Mouse (Mus musculus) C2C12 (cell line): ENCODE measurements around the gene Dus4l. TPM values are rescaled to one million over a fixed set of nuclear protein-coding genes. Genes with fewer than 3 reads are reported as not detected.
A peak's percentile ranks its signal among the peaks of the same experiment; 100 is the strongest.

Experiments
- H3K27me3 ChIP-seq: one replicate; pipeline ENCODE4 v1.6.1; 2011; ENCODE audit not compliant: control insufficient read depth, insufficient read depth, insufficient read length
- H3K36me3 ChIP-seq: one replicate; pipeline ENCODE4 v1.6.1; 2011; ENCODE audit not compliant: control insufficient read depth, insufficient read depth
- H3K4me3 ChIP-seq: one replicate; pipeline ENCODE4 v1.5.1; 2011; ENCODE audit warnings: mild to moderate bottlenecking, control low read depth; ENCODE audit not compliant: poor library complexity, insufficient read depth, severe bottlenecking
- H3K79me2 ChIP-seq: one replicate; pipeline ENCODE4 v1.6.1; 2011; ENCODE audit not compliant: control insufficient read depth, insufficient read depth
- H3K79me3 ChIP-seq: one replicate; pipeline ENCODE4 v1.6.1; 2011; ENCODE audit warnings: low read depth, control low read depth
- H3ac ChIP-seq: one replicate; pipeline ENCODE3; 2011; ENCODE audit warnings: low read depth; ENCODE audit not compliant: control insufficient read depth, insufficient read length
- CEBPB ChIP-seq: IDR thresholded peaks from one replicate; pipeline ENCODE4 v1.6.1; 2011; ENCODE audit warnings: low read depth, mild to moderate bottlenecking, control low read depth, moderate library complexity
- CTCF ChIP-seq: IDR thresholded peaks from one replicate; pipeline ENCODE4 v1.5.1; 2011; ENCODE audit not compliant: control insufficient read depth, insufficient read depth, insufficient read length
- FOSL1 ChIP-seq: IDR thresholded peaks from one replicate; pipeline ENCODE4 v1.8.0; 2011; ENCODE audit warnings: mild to moderate bottlenecking, low read length; ENCODE audit not compliant: poor library complexity, insufficient read depth, severe bottlenecking
- MAX ChIP-seq: IDR thresholded peaks from one replicate; pipeline ENCODE4 v1.6.1; 2011; ENCODE audit warnings: mild to moderate bottlenecking, control low read depth
- MYOD1 ChIP-seq: IDR thresholded peaks from one replicate; pipeline ENCODE4 v1.6.1; 2011; ENCODE audit warnings: low read depth; ENCODE audit not compliant: control insufficient read depth, insufficient read length
- MYOG ChIP-seq: IDR thresholded peaks from one replicate; pipeline ENCODE4 v1.6.1; 2011; ENCODE audit not compliant: control insufficient read depth, insufficient read length; ENCODE audit errors: extremely low read depth
- USF1 ChIP-seq: IDR thresholded peaks from one replicate; pipeline ENCODE4 v1.6.1; 2011; ENCODE audit warnings: low read depth, mild to moderate bottlenecking, control low read depth, moderate library complexity
- polyA plus RNA-seq: library from polyadenylated mRNA; unstranded; fragments of >200 nt; fragmentation: generic; extraction: Trizol; gene quantifications from one replicate; pipeline ENCODE4 v1.2.1, GENCODE M21; 2012; ENCODE audit warnings: missing spikeins

The Dus4l gene
- polyA plus RNA-seq, 1 experiment: 4.1 TPM

- H3K4me3 ChIP-seq: no peak overlapping the region
- H3K79me3 ChIP-seq: no peaks in the 10 kb centered on the region
- no peaks in the 10 kb centered on the region for H3K79me2 ChIP-seq
- TF ChIP-seq MYOD1 (no peak), CEBPB (peak; percentile 87), FOSL1 (no peak), MAX (no peak), USF1 (no peak), MYOG (no peak), CTCF (no peak)
- H3ac ChIP-seq: no peak overlapping the region
- H3K36me3 ChIP-seq: no peaks in the 10 kb centered on the region
- no peaks in the 10 kb centered on the region for H3K27me3 ChIP-seq
These were observed 32.1 kb upstream of the Dus4l start for GRCm38 (mm10) chr12:31686679-31687078.

- Histone ChIP-seq H3K79me2 (no peaks in the 10 kb centered on the region), H3K4me3 (no peak overlapping the region), H3K79me3 (no peaks in the 10 kb centered on the region), H3K36me3 (peaks cover 6% of the 10 kb centered on the region), H3K27me3 (no peaks in the 10 kb centered on the region), H3ac (no peak overlapping the region)
- TF ChIP-seq CTCF (no peak), CEBPB (no peak), MYOG (no peak)
These were observed 12.6 kb upstream of the Dus4l start for GRCm38 (mm10) chr12:31667187-31667586.

GRCm38 (mm10) chr12:31665999-31666398 is 11.4 kb upstream of the Dus4l start:
- Histone ChIP-seq H3K27me3 (no peaks in the 10 kb centered on the region), H3K4me3 (no peak overlapping the region), H3K36me3 (peaks cover 16% of the 10 kb centered on the region), H3K79me3 (no peaks in the 10 kb centered on the region), H3K79me2 (no peaks in the 10 kb centered on the region), H3ac (no peak overlapping the region)
- TF ChIP-seq MYOG: no peak
- no peak for TF ChIP-seq CEBPB
- TF ChIP-seq MYOD1: no peak
- no peak for TF ChIP-seq USF1
- no peak for TF ChIP-seq FOSL1
- no peak for TF ChIP-seq CTCF
- no peak for TF ChIP-seq MAX

- TF ChIP-seq CTCF: no peak
- TF ChIP-seq USF1: no peak
- TF ChIP-seq MYOD1: no peak
- TF ChIP-seq MYOG: no peak
- TF ChIP-seq FOSL1: no peak
- no peak for TF ChIP-seq CEBPB
- no peak for TF ChIP-seq MAX
- Histone ChIP-seq H3K79me3 (no peaks in the 10 kb centered on the region), H3K36me3 (peaks cover 7% of the 10 kb centered on the region), H3K79me2 (peaks cover 15% of the 10 kb centered on the region), H3K4me3 (no peak overlapping the region), H3ac (no peak overlapping the region), H3K27me3 (no peaks in the 10 kb centered on the region)
These were observed 2.2 kb upstream of the Dus4l start for GRCm38 (mm10) chr12:31656841-31657240.

GRCm38 (mm10) chr12:31654965-31655477 is 395 bp upstream of the Dus4l start:
- no peak for TF ChIP-seq FOSL1
- H3K79me2 ChIP-seq: peaks cover 15% of the 10 kb centered on the region

GRCm38 (mm10) chr12:31653611-31654010 is 1.0 kb downstream of the Dus4l start:
- Histone ChIP-seq H3K4me3 (peak overlapping the region; percentile 82), H3ac (no peak overlapping the region), H3K36me3 (peaks cover 14% of the 10 kb centered on the region), H3K79me2 (peaks cover 15% of the 10 kb centered on the region), H3K27me3 (no peaks in the 10 kb centered on the region), H3K79me3 (no peaks in the 10 kb centered on the region)
- TF ChIP-seq MYOD1 (no peak), CEBPB (no peak), USF1 (no peak), CTCF (no peak), MYOG (no peak), MAX (no peak), FOSL1 (no peak)

More at GRCm38 (mm10) chr12:31654965-31655477, 395 bp upstream of the Dus4l start:
- Histone ChIP-seq H3K27me3 (no peaks in the 10 kb centered on the region), H3K79me3 (no peaks in the 10 kb centered on the region), H3K4me3 (peak overlapping the region; percentile 82), H3ac (peak overlapping the region; percentile 90), H3K36me3 (peaks cover 9% of the 10 kb centered on the region)
